Mouse (Mus musculus) bone marrow, adult 2 months (tissue): Measurements from ENCODE around the gene 2610528A11Rik. TPM values are rescaled to one million over a fixed set of nuclear protein-coding genes. Genes with fewer than 3 reads are reported as not detected.
"Not testable (repeated sequence)": the region's sequence is repeated elsewhere in the genome, so short reads cannot be mapped to it uniquely, and the experiment has no call there.

Experiments used
- H3K27ac ChIP-seq: fragments of 200-500 bp; 2 replicates; pipeline ENCODE4 v1.5.1; 2012; ENCODE audit warnings: low read depth, mild to moderate bottlenecking, control low read depth, inconsistent platforms, low read length; ENCODE audit not compliant: control insufficient read depth, poor library complexity, insufficient read depth
- H3K4me1 ChIP-seq: fragments of 200-500 bp; 2 replicates; pipeline ENCODE4 v1.6.1; 2011; ENCODE audit warnings: low read length; ENCODE audit not compliant: control insufficient read depth, insufficient read depth
- H3K4me3 ChIP-seq: fragments of 200-500 bp; replicated peaks from 2 replicates; pipeline ENCODE3; 2011; ENCODE audit warnings: mild to moderate bottlenecking, low read depth, low read length, control low read depth; ENCODE audit not compliant: control insufficient read depth
- CTCF ChIP-seq: fragments of 200-500 bp; IDR thresholded peaks from 2 replicates; pipeline ENCODE4 v1.5.1; 2011; ENCODE audit warnings: low read length, control low read depth; ENCODE audit not compliant: control insufficient read depth, insufficient read depth
- POLR2A ChIP-seq: fragments of 200-500 bp; IDR thresholded peaks from 2 replicates; pipeline ENCODE4 v1.6.1; 2011; ENCODE audit warnings: low read depth, mild to moderate bottlenecking, control low read depth, low read length, borderline replicate concordance; ENCODE audit not compliant: control insufficient read depth
- WGBS: fragments of 180-500 bp; shearing (Covaris S2); methylation state at CpG from one replicate; pipeline ENCODE4 v1.1.7; 2018; 5-methylcytosine and 5-hydroxymethylcytosine counted together
- polyA plus RNA-seq: library from polyadenylated mRNA; stranded (reverse); fragments of >200 nt; gene quantifications from 2 replicates; pipeline ENCODE4 v1.2.4, GENCODE M21; 2011; ENCODE audit warnings: low replicate concordance; ENCODE audit not compliant: missing spikeins, insufficient read depth, insufficient read length

The 2610528A11Rik gene
- polyA plus RNA-seq, result not detected in 2 replicates

GRCm38 (mm10) chr14:37113922-37114321 lies at the start of gene 2610528A11Rik:
TSS of gene 2610528A11Rik (minus strand) at chr14:37114022.
- no peaks in the 10 kb centered on the region for H3K4me1 ChIP-seq

GRCm38 (mm10) chr14:37163277-37163956 lies 49.6 kb upstream of the 2610528A11Rik start:
- no peak for TF ChIP-seq POLR2A
- TF ChIP-seq CTCF, result no peak
- no peak overlapping the region for H3K4me3 ChIP-seq
- WGBS, result 63% methylated on average over 4 of the region's 4 CpGs
- H3K27ac ChIP-seq, result no peak overlapping the region; the same call in 1 of the 2 replicates
- no peaks in the 10 kb centered on the region; the same call in 1 of the 2 replicates for H3K4me1 ChIP-seq

More at GRCm38 (mm10) chr14:37113922-37114321, at the start of gene 2610528A11Rik:
- Histone ChIP-seq H3K27ac (no peak within 1 kb of the TSS), H3K4me3 (no peak within 1 kb of the TSS)
- WGBS, result 48% methylated on average over 3 of the region's 3 CpGs
- no peak for TF ChIP-seq CTCF
- TF ChIP-seq POLR2A, result no peak

- H3K27ac ChIP-seq, result no peak overlapping the region
- H3K4me1 ChIP-seq, result no peaks in the 10 kb centered on the region
- TF ChIP-seq POLR2A (no peak), CTCF (no peak)
- H3K4me3 ChIP-seq, result no peak overlapping the region
- 94% methylated on average over 1 of the region's 1 CpGs for WGBS
Observed at GRCm38 (mm10) chr14:37154391-37154790, 40.6 kb upstream of the 2610528A11Rik start.

GRCm38 (mm10) chr14:37139051-37139710 lies 25.4 kb upstream of the 2610528A11Rik start:
- no peak for TF ChIP-seq CTCF
- TF ChIP-seq POLR2A, result no peak
- Histone ChIP-seq H3K4me1 (no peaks in the 10 kb centered on the region; the same call in 1 of the 2 replicates), H3K27ac (no peak overlapping the region), H3K4me3 (no peak overlapping the region)
- WGBS, result 80% methylated on average over 8 of the region's 8 CpGs

GRCm38 (mm10) chr14:37137596-37137995 lies 23.8 kb upstream of the 2610528A11Rik start:
- H3K27ac ChIP-seq, H3K4me1 ChIP-seq, H3K4me3 ChIP-seq: not testable (repeated sequence)
- 75% methylated on average over 2 of the region's 3 CpGs for WGBS

- no peak for TF ChIP-seq CTCF
- no peak for TF ChIP-seq POLR2A
- Histone ChIP-seq H3K4me3 (no peak overlapping the region), H3K27ac (no peak overlapping the region), H3K4me1 (no peaks in the 10 kb centered on the region; the same call in 1 of the 2 replicates)
- 72% methylated on average over 4 of the region's 4 CpGs for WGBS
Observed at GRCm38 (mm10) chr14:37136110-37136509, 22.3 kb upstream of the 2610528A11Rik start.

GRCm38 (mm10) chr14:37135671-37136070 lies 21.8 kb upstream of the 2610528A11Rik start:
- peak overlapping the region; percentile 94 for H3K4me3 ChIP-seq
- TF ChIP-seq CTCF (no peak), POLR2A (no peak)
- 2% methylated on average over 10 of the region's 10 CpGs for WGBS
- H3K27ac ChIP-seq, result peak overlapping the region; percentile 66; the same call in 1 of the 2 replicates
- no peaks in the 10 kb centered on the region; the same call in 1 of the 2 replicates for H3K4me1 ChIP-seq

- no peaks in the 10 kb centered on the region; the same call in 1 of the 2 replicates for H3K4me1 ChIP-seq
- peak within 1 kb of the TSS; percentile 94 for H3K4me3 ChIP-seq
- peak within 1 kb of the TSS; percentile 84 for H3K27ac ChIP-seq
- under 1% methylated on average over 38 of the region's 38 CpGs for WGBS
- TF ChIP-seq POLR2A, result peak; percentile 86
- TF ChIP-seq CTCF, result no peak
Observed at GRCm38 (mm10) chr14:37135127-37135593, 21.3 kb upstream of the 2610528A11Rik start, which contains the start of gene Ghitm. TSS of gene Ghitm (minus strand) at chr14:37135272.
